Mouse (Mus musculus): ENCODE data around the gene Endou.

- TF ChIP-seq TAL1 (IDR thresholded peaks at IDR 0.05; ENCODE audit: low read length), result no peak
- TF ChIP-seq GATA1 (IDR thresholded peaks at IDR 0.05; ENCODE audit: low read length), result no peak
Measured at GRCm38 (mm10) chr15:97773961-97774370, 42.8 kb upstream of the Endou start.
